Mouse (Mus musculus) urinary bladder, postnatal 14 days (tissue): Measurements from ENCODE around the gene Iah1.

Source experiments
- DNase-seq: peaks from one replicate; pipeline ENCODE4 v3.0.0; 2021; ENCODE audit warnings: low spot score

The Iah1 gene

GRCm38 (mm10) chr12:21369087-21369410 lies 52.9 kb downstream of the Iah1 start:
- no peak for DNase-seq

- no peak for DNase-seq
These were observed 53.9 kb downstream of the Iah1 start for GRCm38 (mm10) chr12:21370035-21370611.

DNA sequence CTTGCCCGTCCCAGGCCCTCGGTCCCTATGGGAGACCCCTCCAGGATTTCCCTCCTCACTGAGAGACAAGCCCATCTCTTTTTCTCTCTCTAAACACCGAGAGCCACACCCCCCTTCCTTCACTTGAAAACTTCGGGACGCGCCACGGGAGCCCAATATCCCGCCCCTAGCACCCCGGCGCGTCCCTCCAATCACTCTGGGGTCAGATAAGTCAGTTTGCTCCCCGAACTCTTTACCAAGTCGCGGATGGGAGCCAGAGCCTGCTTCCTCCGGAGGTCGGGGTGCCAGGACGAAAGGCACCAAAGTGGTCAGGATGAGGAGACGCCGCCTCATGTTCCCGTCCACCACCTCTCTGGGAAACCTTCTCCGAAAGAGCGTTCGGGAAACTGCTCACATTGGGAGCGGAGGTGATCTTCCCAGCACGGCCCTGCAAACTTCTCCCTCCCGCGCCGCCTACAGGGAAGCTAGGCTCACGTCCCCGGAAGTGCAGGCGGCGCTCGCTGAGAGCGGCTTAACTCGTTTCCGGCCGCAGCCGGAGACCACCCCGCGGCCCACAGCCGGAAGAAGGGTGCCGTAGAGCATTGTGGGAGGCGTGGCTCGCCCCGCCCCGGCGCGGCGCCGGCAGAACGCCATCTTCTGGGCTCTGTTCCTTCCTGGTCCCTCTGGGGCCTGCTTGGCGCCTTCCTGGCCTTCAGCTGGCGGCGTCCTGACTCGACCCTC lies 57.1 kb downstream of the Iah1 start, which contains the start of gene Adam17:
Adam17 (minus strand) TSS at position 533 of the 720 bp plus-strand sequence.
- peak; percentile 96 for DNase-seq
